Mouse (Mus musculus) skeletal muscle tissue, adult 2 months (tissue): ENCODE measurements at regions not wholly inside any gene's neighbourhood (a gene's known extent, or its start where the extent isn't known, plus 50 kb on each side); places are given as distances from the start of the nearest gene placed in this dataset.
A peak's percentile ranks its signal among the peaks of the same experiment; 100 is the strongest.

Source experiments
- DNase-seq: peaks from one replicate; pipeline ENCODE4 v3.0.0-alpha.2; 2012; ENCODE audit warnings: low read depth, low spot score

GRCm38 (mm10) chr9:30522595-30523350 lies 95.9 kb downstream of the Snx19 start:
- DNase-seq = peak; percentile 34

GRCm38 (mm10) chr9:30521556-30522240 lies 94.8 kb downstream of the Snx19 start:
- DNase-seq = no peak

- peak; percentile 80 for DNase-seq
Observed at GRCm38 (mm10) chr9:30520853-30521439, 94.0 kb downstream of the Snx19 start.

GRCm38 (mm10) chr9:30520116-30520515 lies 93.2 kb downstream of the Snx19 start:
- DNase-seq = no peak

GRCm38 (mm10) chr9:30519231-30519630 lies 92.3 kb downstream of the Snx19 start:
- DNase-seq = no peak
